ENCODE assay signal across 14 mouse cellular contexts in the genomic region with DNA sequence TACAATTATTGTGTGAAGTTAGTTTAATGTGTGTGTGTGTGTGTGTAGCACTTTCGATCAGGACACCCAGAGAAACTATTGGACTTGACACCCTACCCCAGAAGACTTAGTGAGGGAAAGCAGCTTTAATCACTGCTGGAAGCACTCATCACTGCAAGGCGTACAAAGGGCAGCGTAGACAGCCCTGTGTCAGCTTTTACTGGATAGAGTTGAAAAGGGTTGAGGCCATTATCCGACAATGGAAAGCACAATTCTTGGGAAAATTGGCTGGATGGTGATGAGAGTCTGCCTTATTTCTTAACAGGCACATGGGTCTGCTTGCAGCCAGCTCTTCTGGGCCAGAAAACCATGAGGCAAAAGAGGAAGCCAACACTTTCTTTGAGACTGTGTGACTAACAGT. TPM values are rescaled to one million over a fixed set of nuclear protein-coding genes. Genes with fewer than 3 reads are reported as not detected.
DNase-seq lines count a peak whose midpoint lies in the region; ATAC-seq and TF ChIP-seq lines count a peak whose summit lies in the region.
"Had no signal": no experiment of that assay in that cellular context is flagged by ENCODE, and none has a peak within 500 bp of the region (broad histone marks: within the 10 kb centered on the region; RNA-seq: fewer than 3 reads in every experiment).

No protein-coding gene starts in this region.

- ATAC-seq in heart, embryonic 11.5 days (replicated peaks; ENCODE audit: insufficient number of reproducible peaks, low FRiP score, low TSS enrichment) = no peak
- ATAC-seq in midbrain, embryonic 16.5 days = no peak
- no peak for ATAC-seq in midbrain, embryonic 11.5 days (ENCODE audit: low FRiP score)
- ATAC-seq in stomach, postnatal 0 days (ENCODE audit: low FRiP score, low TSS enrichment) = no peak

- peaks cover 5% of the 10 kb centered on the region; the same call in 1 of the 2 replicates for H3K27me3 ChIP-seq in heart, embryonic 11.5 days (ENCODE audit: control insufficient read depth, insufficient read depth, low read length)
- 0 out of 2 replicates have a peak, but pooled peaks cover 3% of the 10 kb centered on the region for H3K27me3 ChIP-seq in midbrain, embryonic 16.5 days (ENCODE audit: control insufficient read depth, insufficient read depth, low read depth, low read length)
- peaks cover 4% of the 10 kb centered on the region; the same call in 1 of the 2 replicates for H3K27me3 ChIP-seq in midbrain, embryonic 11.5 days (ENCODE audit: control insufficient read depth, insufficient read depth, low read length)
- no peaks in the 10 kb centered on the region for H3K27me3 ChIP-seq in stomach, postnatal 0 days (ENCODE audit: control insufficient read depth, insufficient read depth, low read length)

- no peak overlapping the region for H3K27ac ChIP-seq in heart, embryonic 11.5 days (ENCODE audit: low read depth, low read length)
- H3K27ac ChIP-seq in midbrain, embryonic 16.5 days (ENCODE audit: low read length) = no peak overlapping the region
- no peak overlapping the region for H3K27ac ChIP-seq in midbrain, embryonic 11.5 days (ENCODE audit: low read depth, low read length)
- H3K27ac ChIP-seq in stomach, postnatal 0 days (replicated peaks) = no peak overlapping the region

- H3K4me2 ChIP-seq in heart, embryonic 11.5 days = peak overlapping the region; percentile 79; the same call in 1 of the 2 replicates
- H3K4me2 ChIP-seq in midbrain, embryonic 16.5 days (ENCODE audit: low read length) = peak overlapping the region; percentile 52; the same call in 1 of the 2 replicates
- no peak overlapping the region for H3K4me2 ChIP-seq in midbrain, embryonic 11.5 days
- H3K4me2 ChIP-seq in stomach, postnatal 0 days (replicated peaks; ENCODE audit: low read depth) = no peak overlapping the region

- WGBS in heart, embryonic 11.5 days (ENCODE audit: insufficient replicate concordance) = 59% methylated on average over 4 of the region's 4 CpGs
- WGBS in midbrain, embryonic 16.5 days = 44% methylated on average over 4 of the region's 4 CpGs
- WGBS in midbrain, embryonic 11.5 days = 54% methylated on average over 4 of the region's 4 CpGs
- 72% methylated on average over 4 of the region's 4 CpGs for WGBS in stomach, postnatal 0 days

- no peak for DNase-seq in heart, postnatal 36 days
- DNase-seq in kidney, postnatal 14 days = peak; percentile 22
- DNase-seq in kidney, postnatal 10 days = no peak
- DNase-seq in midbrain, embryonic 11.5 days (ENCODE audit: low spot score, missing footprints) = no peak
- DNase-seq in stomach, postnatal 0 days (ENCODE audit: low spot score) = peak; percentile 8
- DNase-seq in cerebellum, adult 18-20 months = no peak
- DNase-seq: adrenal gland, adult 8-10 months; cerebellum, postnatal 10 days; gastrocnemius, postnatal 25 days; heart, postnatal 10 days; lung, postnatal 10 days; thymus, adult 18-20 months had no signal

- H3K36me3 ChIP-seq in heart, embryonic 11.5 days (ENCODE audit: control insufficient read depth, insufficient read depth, low read length) = no peaks in the 10 kb centered on the region
- 0 out of 2 replicates have a peak, but pooled peaks cover 3% of the 10 kb centered on the region for H3K36me3 ChIP-seq in midbrain, embryonic 16.5 days (ENCODE audit: control insufficient read depth, insufficient read depth, low read length)
- H3K36me3 ChIP-seq in midbrain, embryonic 11.5 days (ENCODE audit: control insufficient read depth, insufficient read depth, low read length) = no peaks in the 10 kb centered on the region
- H3K36me3 ChIP-seq in stomach, postnatal 0 days (ENCODE audit: control insufficient read depth, insufficient read depth, low read length) = no peaks in the 10 kb centered on the region

- intact Hi-C loops in heart, postnatal 36 days (cut with DNase I) = no loop called here

- no peak overlapping the region for H3K9ac ChIP-seq in heart, embryonic 11.5 days (ENCODE audit: low read depth, low read length)
- H3K9ac ChIP-seq in midbrain, embryonic 16.5 days (ENCODE audit: low read depth, low read length) = no peak overlapping the region
- no peak overlapping the region for H3K9ac ChIP-seq in midbrain, embryonic 11.5 days (ENCODE audit: low read length)
- H3K9ac ChIP-seq in stomach, postnatal 0 days (ENCODE audit: low read length) = no peak overlapping the region

- no peak overlapping the region for H3K4me3 ChIP-seq in heart, embryonic 11.5 days (ENCODE audit: low read depth, low read length)
- H3K4me3 ChIP-seq in midbrain, embryonic 16.5 days (ENCODE audit: low read depth, low read length) = no peak overlapping the region
- H3K4me3 ChIP-seq in midbrain, embryonic 11.5 days (ENCODE audit: low read depth, low read length) = no peak overlapping the region
- no peak overlapping the region for H3K4me3 ChIP-seq in stomach, postnatal 0 days (ENCODE audit: low read depth, low read length)

- H3K4me1 ChIP-seq in heart, embryonic 11.5 days (ENCODE audit: control insufficient read depth, insufficient read depth, low read length) = no peaks in the 10 kb centered on the region
- H3K4me1 ChIP-seq in midbrain, embryonic 16.5 days (ENCODE audit: control insufficient read depth, insufficient read depth, low read length) = peaks cover 12% of the 10 kb centered on the region
- peaks cover 4% of the 10 kb centered on the region for H3K4me1 ChIP-seq in midbrain, embryonic 11.5 days (ENCODE audit: control insufficient read depth, insufficient read depth, low read length)
- H3K4me1 ChIP-seq in stomach, postnatal 0 days (replicated peaks; ENCODE audit: control insufficient read depth, insufficient read depth) = no peaks in the 10 kb centered on the region

- no peak for TF ChIP-seq EP300 in stomach, postnatal 0 days (optimal IDR thresholded peaks at IDR 0.05)

- TF ChIP-seq CTCF in stomach, postnatal 0 days (IDR thresholded peaks at IDR 0.05; ENCODE audit: low read depth) = no peak

- no peaks in the 10 kb centered on the region for H3K9me3 ChIP-seq in heart, embryonic 11.5 days (replicated peaks; ENCODE audit: control insufficient read depth, low read length)
- no peaks in the 10 kb centered on the region for H3K9me3 ChIP-seq in midbrain, embryonic 16.5 days (replicated peaks; ENCODE audit: control insufficient read depth, low read length, poor library complexity, severe bottlenecking)
- H3K9me3 ChIP-seq in midbrain, embryonic 11.5 days (ENCODE audit: control insufficient read depth, low read length) = no peaks in the 10 kb centered on the region
- no peaks in the 10 kb centered on the region for H3K9me3 ChIP-seq in stomach, postnatal 0 days (ENCODE audit: control insufficient read depth, low read length)

RNA-seq across cellular contexts. Expression of a gene that starts 1.2 kb away (rescaled TPM):
- polyA plus RNA-seq in heart, embryonic 11.5 days (2014; fragmentation: Nextera tagmentation; extraction: Ambion mirVana) = 22.4 and 27.5 TPM in 2 replicates
- 10 to 100 TPM; 55.4 to 56.6 TPM for total RNA-seq in heart, postnatal 36 days (2021)
- polyA plus RNA-seq in midbrain, embryonic 16.5 days (2015; fragmentation: Nextera tagmentation; extraction: Ambion mirVana) = 34.4 and 34.5 TPM in 2 replicates
- polyA plus RNA-seq in midbrain, embryonic 11.5 days (2014; fragmentation: Nextera tagmentation; extraction: Ambion mirVana) = 21.5 and 22.7 TPM in 2 replicates
- polyA plus RNA-seq in stomach, postnatal 0 days (2015; fragmentation: Nextera tagmentation; extraction: Ambion mirVana) = 24.7 and 28.0 TPM in 2 replicates

RNA-seq across cellular contexts. Expression of a gene that starts 45.9 kb away (rescaled TPM):
- 4.5 and 5.5 TPM in 2 replicates for polyA plus RNA-seq in heart, embryonic 11.5 days (2014; fragmentation: Nextera tagmentation; extraction: Ambion mirVana)
- 10 to 100 TPM; 10.8 to 14.2 TPM for total RNA-seq in heart, postnatal 36 days (2021)
- 2.9 and 3.1 TPM in 2 replicates for polyA plus RNA-seq in midbrain, embryonic 16.5 days (2015; fragmentation: Nextera tagmentation; extraction: Ambion mirVana)
- polyA plus RNA-seq in midbrain, embryonic 11.5 days (2014; fragmentation: Nextera tagmentation; extraction: Ambion mirVana) = 3.9 and 4.2 TPM in 2 replicates
- 16.8 and 17.1 TPM in 2 replicates for polyA plus RNA-seq in stomach, postnatal 0 days (2015; fragmentation: Nextera tagmentation; extraction: Ambion mirVana)

Comparison
In these comparisons a context has a peak if more than half of its experiments do, and no peak if none do; other contexts are left out.
1. H3K4me2 ChIP-seq: peak in heart, embryonic 11.5 days (single experiment) and midbrain, embryonic 16.5 days (single experiment); none in midbrain, embryonic 11.5 days (single experiment) and stomach, postnatal 0 days (single experiment).
2. DNase-seq: peak in kidney, postnatal 14 days (single experiment) and stomach, postnatal 0 days (single experiment); none in heart, postnatal 36 days (0 of 2), kidney, postnatal 10 days (single experiment), midbrain, embryonic 11.5 days (single experiment) and cerebellum, adult 18-20 months (0 of 2).